Mouse (Mus musculus) midbrain, embryonic 16.5 days (tissue): Measurements from ENCODE around the gene Trir. TPM values are rescaled to one million over a fixed set of nuclear protein-coding genes. Genes with fewer than 3 reads are reported as not detected.

Experiments used
- ATAC-seq: fragments of 200-750 bp; cut with Nextera tagmentation; 2 replicates; pipeline ENCODE4 v1.8.0; 2017; ENCODE audit warnings: moderate TSS enrichment
- H3K27ac ChIP-seq: fragments of 300-500 bp; sonication (generic); 2 replicates; pipeline ENCODE4 v1.5.1; 2014; ENCODE audit warnings: mild to moderate bottlenecking, low read length, mixed read lengths
- H3K27me3 ChIP-seq: fragments of 300-500 bp; sonication (generic); 2 replicates; pipeline ENCODE4 v1.6.1; 2014; ENCODE audit warnings: low read depth, low read length, mixed read lengths; ENCODE audit not compliant: control insufficient read depth, insufficient read depth
- H3K36me3 ChIP-seq: fragments of 300-500 bp; sonication (generic); 2 replicates; pipeline ENCODE4 v1.6.1; 2014; ENCODE audit warnings: mild to moderate bottlenecking, low read length, moderate library complexity, mixed read lengths; ENCODE audit not compliant: control insufficient read depth, insufficient read depth
- H3K4me1 ChIP-seq: fragments of 300-500 bp; sonication (generic); 2 replicates; pipeline ENCODE4 v1.6.1; 2014; ENCODE audit warnings: mild to moderate bottlenecking, low read length, mixed read lengths; ENCODE audit not compliant: control insufficient read depth, insufficient read depth
- H3K4me2 ChIP-seq: fragments of 300-500 bp; sonication (generic); 2 replicates; pipeline ENCODE4 v1.6.1; 2014; ENCODE audit warnings: mild to moderate bottlenecking, low read length, mixed read lengths
- H3K4me3 ChIP-seq: fragments of 300-500 bp; sonication (generic); 2 replicates; pipeline ENCODE4 v1.5.1; 2014; ENCODE audit warnings: low read depth, mild to moderate bottlenecking, low read length, moderate library complexity, mixed read lengths
- H3K9ac ChIP-seq: fragments of 300-500 bp; sonication (generic); 2 replicates; pipeline ENCODE4 v1.6.1; 2014; ENCODE audit warnings: low read depth, low read length, mixed read lengths
- H3K9me3 ChIP-seq: fragments of 300-500 bp; sonication (generic); replicated peaks from 2 replicates; pipeline ENCODE4 v1.6.1; 2014; ENCODE audit warnings: mild to moderate bottlenecking, low read length, mixed read lengths; ENCODE audit not compliant: control insufficient read depth, poor library complexity, severe bottlenecking
- WGBS: fragments of 180-500 bp; shearing (Covaris S2); extraction: QIAGEN DNeasy Blood & Tissue Kit; methylation state at CpG from one replicate; pipeline ENCODE4 v1.1.7; 2014; 5-methylcytosine and 5-hydroxymethylcytosine counted together
- polyA plus RNA-seq: library from polyadenylated mRNA; unstranded; fragments of >200 nt; fragmentation: Nextera tagmentation; extraction: Ambion mirVana; gene quantifications from 2 replicates; pipeline ENCODE4 v1.2.1, GENCODE M21; 2015

The Trir gene
- polyA plus RNA-seq, 1 experiment from 2014 or later = 120 TPM

- Histone ChIP-seq H3K9me3 (no peaks in the 10 kb centered on the region), H3K4me3 (peak overlapping the region; percentile 55), H3K36me3 (peaks cover 3% of the 10 kb centered on the region), H3K9ac (peak overlapping the region; percentile 81), H3K4me1 (peaks cover 33% of the 10 kb centered on the region), H3K4me2 (peak overlapping the region; percentile 98), H3K27me3 (no peaks in the 10 kb centered on the region), H3K27ac (peak overlapping the region; percentile 97)
- WGBS = under 1% methylated on average over 57 of the region's 57 CpGs
- peak; percentile 12; the same call in 1 of the 2 replicates for ATAC-seq
These were observed 11.3 kb downstream of the Trir start for GRCm38 (mm10) chr8:85037681-85038531.

DNA sequence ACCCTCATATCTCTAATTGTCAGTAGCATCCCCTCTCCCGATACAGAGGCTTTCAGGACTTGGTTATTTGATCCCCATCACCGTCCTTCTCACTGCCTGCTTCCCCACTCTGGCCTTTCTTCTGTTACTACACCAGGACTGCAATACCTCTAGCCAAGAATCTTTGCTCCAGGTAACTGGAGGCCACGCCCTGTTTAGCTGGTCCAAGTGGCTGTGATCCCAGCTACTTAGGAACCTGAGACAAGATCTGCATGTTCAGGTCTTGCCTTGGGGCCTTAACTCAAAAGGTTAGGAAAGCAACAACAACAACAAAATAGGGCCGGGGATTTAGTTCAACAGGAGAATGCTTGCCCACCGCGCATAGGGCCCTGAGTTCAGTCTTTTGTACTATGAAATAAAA, 17.0 kb downstream of the Trir start:
- H3K4me2 ChIP-seq = no peak overlapping the region
- H3K4me3 ChIP-seq = no peak overlapping the region
- no peaks in the 10 kb centered on the region for H3K9me3 ChIP-seq
- 95% methylated on average over 6 of the region's 6 CpGs for WGBS
- H3K9ac ChIP-seq = no peak overlapping the region
- H3K27ac ChIP-seq = no peak overlapping the region
- H3K36me3 ChIP-seq = peaks cover 21% of the 10 kb centered on the region
- no peaks in the 10 kb centered on the region for H3K27me3 ChIP-seq
- ATAC-seq = no peak
- H3K4me1 ChIP-seq = peaks cover 7% of the 10 kb centered on the region

DNA sequence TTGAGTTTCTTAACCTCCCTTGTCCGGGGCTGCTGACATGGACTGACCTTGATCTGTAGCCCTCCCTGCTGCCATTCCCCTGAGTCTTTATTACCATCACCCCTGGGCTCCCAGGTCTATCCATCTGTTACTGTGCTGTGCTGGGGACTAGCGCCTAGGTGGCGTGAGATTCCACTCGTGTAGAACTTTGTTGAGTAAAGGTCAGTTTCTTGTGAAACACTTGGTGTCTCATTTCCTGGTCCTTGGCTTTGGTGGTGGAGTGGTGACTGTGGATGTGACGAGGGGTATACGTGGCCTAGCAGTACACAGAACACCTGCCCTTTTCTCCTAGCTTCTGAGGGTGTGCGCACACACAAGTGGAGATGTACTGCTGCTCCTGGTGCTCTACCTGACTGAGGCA, 30.7 kb downstream of the Trir start:
- H3K4me1 ChIP-seq = peaks cover 17% of the 10 kb centered on the region
- H3K27ac ChIP-seq = no peak overlapping the region
- no peaks in the 10 kb centered on the region for H3K27me3 ChIP-seq
- H3K9ac ChIP-seq = no peak overlapping the region
- ATAC-seq = no peak
- H3K9me3 ChIP-seq = no peaks in the 10 kb centered on the region
- WGBS = 83% methylated on average over 7 of the region's 7 CpGs
- H3K36me3 ChIP-seq = peaks cover 16% of the 10 kb centered on the region
- H3K4me3 ChIP-seq = no peak overlapping the region
- H3K4me2 ChIP-seq = no peak overlapping the region

- H3K4me2 ChIP-seq = peak within 1 kb of the TSS; percentile 63
- peak; percentile 95 for ATAC-seq
- WGBS = under 1% methylated on average over 52 of the region's 53 CpGs
These were observed 33.4 kb downstream of the Trir start, which contains the start of gene Fbxw9 for GRCm38 (mm10) chr8:85059879-85060616. Gene Fbxw9 (plus strand): TSS chr8:85060055.

GRCm38 (mm10) chr8:85062603-85063002, 36.0 kb downstream of the Trir start:
- no peaks in the 10 kb centered on the region for H3K9me3 ChIP-seq
- no peak overlapping the region for H3K9ac ChIP-seq
- no peaks in the 10 kb centered on the region for H3K27me3 ChIP-seq
- 94% methylated on average over 4 of the region's 4 CpGs for WGBS
- no peak for ATAC-seq
- H3K27ac ChIP-seq = no peak overlapping the region
- peaks cover 15% of the 10 kb centered on the region for H3K36me3 ChIP-seq
- no peak overlapping the region for H3K4me3 ChIP-seq
- H3K4me2 ChIP-seq = no peak overlapping the region
- H3K4me1 ChIP-seq = peaks cover 17% of the 10 kb centered on the region

More at GRCm38 (mm10) chr8:85059879-85060616, 33.4 kb downstream of the Trir start, which contains the start of gene Fbxw9:
- Histone ChIP-seq H3K27me3 (no peaks in the 10 kb centered on the region), H3K9ac (peak within 1 kb of the TSS; percentile 88), H3K4me3 (peak within 1 kb of the TSS; percentile 96), H3K36me3 (peaks cover 12% of the 10 kb centered on the region), H3K9me3 (no peaks in the 10 kb centered on the region), H3K27ac (peak within 1 kb of the TSS; percentile 84), H3K4me1 (peaks cover 17% of the 10 kb centered on the region)

DNA sequence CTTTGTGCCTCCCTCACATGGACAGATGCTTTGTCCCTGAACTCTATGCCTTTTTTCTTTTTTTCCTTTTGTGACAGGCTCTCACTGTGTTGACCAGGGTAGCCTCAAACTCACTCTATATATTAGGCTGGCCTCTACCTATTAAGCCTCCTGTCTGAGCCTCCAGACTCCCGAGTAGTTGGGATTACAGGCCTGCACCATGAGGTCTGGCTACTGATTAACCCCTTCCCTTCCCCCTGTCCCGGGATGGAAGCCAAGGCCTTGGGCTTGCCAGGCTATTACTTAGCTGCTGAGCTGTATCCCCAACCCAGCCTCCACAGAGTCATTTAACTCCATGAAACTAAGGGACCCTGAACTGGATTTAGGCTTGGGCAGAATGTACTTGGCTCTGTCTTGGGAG, 38.6 kb downstream of the Trir start:
- peaks cover 20% of the 10 kb centered on the region for H3K36me3 ChIP-seq

DNA sequence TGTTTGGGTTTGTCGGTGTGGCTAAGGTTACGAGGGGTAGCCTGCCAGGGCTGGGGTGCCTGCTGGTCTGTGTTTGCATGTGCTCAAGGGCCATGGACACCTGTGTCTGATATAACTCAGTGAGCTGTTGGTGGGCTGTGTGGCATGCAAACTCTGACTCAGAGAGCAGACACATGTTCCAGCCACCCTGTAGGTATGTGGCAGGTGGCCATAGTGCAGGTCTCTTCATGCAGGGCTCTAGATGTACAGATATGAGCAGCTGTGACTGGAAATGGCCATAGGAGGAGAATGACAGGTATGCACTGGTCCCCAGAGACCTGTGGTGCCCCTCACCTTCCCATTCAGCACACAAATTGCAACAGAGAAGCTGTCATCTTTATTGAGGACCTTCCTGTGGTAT, 40.5 kb downstream of the Trir start:
- Histone ChIP-seq H3K27me3 (no peaks in the 10 kb centered on the region), H3K4me1 (peaks cover 4% of the 10 kb centered on the region), H3K9ac (no peak overlapping the region), H3K4me3 (no peak overlapping the region), H3K27ac (no peak overlapping the region), H3K4me2 (no peak overlapping the region), H3K9me3 (no peaks in the 10 kb centered on the region), H3K36me3 (peaks cover 20% of the 10 kb centered on the region)
- 95% methylated on average over 2 of the region's 2 CpGs for WGBS
- ATAC-seq = no peak

More for the DNA sequence above, 38.6 kb downstream of the Trir start:
- no peak overlapping the region for H3K4me3 ChIP-seq
- no peak overlapping the region for H3K27ac ChIP-seq
- no peak overlapping the region for H3K9ac ChIP-seq
- peaks cover 17% of the 10 kb centered on the region for H3K4me1 ChIP-seq
- no peak overlapping the region for H3K4me2 ChIP-seq
- H3K9me3 ChIP-seq = no peaks in the 10 kb centered on the region
- WGBS = 37% methylated on average over 2 of the region's 2 CpGs
- ATAC-seq = no peak
- no peaks in the 10 kb centered on the region for H3K27me3 ChIP-seq

GRCm38 (mm10) chr8:85067982-85068381, 41.4 kb downstream of the Trir start, which contains the start of gene Gm5741:
Gene Gm5741 (minus strand): TSS chr8:85067982.
- H3K4me2 ChIP-seq = no peak within 1 kb of the TSS
- no peak for ATAC-seq
- H3K27me3 ChIP-seq = no peaks in the 10 kb centered on the region
- no peak within 1 kb of the TSS for H3K27ac ChIP-seq
- peaks cover 16% of the 10 kb centered on the region for H3K36me3 ChIP-seq
- H3K4me3 ChIP-seq = no peak within 1 kb of the TSS
- H3K4me1 ChIP-seq = peaks cover 8% of the 10 kb centered on the region
- no peaks in the 10 kb centered on the region for H3K9me3 ChIP-seq
- no peak within 1 kb of the TSS for H3K9ac ChIP-seq

DNA sequence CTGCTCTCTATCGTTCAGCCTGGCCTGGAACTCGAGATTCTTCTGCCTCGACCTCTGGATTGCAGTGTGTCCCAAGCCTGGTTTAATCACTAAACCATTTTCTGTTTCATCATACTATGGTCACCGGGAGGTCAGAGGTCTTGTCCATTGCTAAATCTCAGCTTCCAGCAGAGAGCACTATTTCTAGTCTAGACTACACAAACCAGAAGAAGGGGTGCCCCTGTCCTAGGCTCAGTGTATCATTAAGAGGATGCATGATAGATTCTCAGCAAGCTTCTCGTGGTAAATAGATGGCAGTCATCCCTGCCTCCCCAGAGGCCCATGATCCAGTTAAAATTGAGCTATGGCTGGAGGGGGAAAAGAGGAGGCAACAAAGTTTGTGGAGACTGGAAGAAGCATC, 44.4 kb downstream of the Trir start:
- peaks cover 18% of the 10 kb centered on the region for H3K36me3 ChIP-seq
- peak overlapping the region; percentile 86; the same call in 1 of the 2 replicates for H3K4me3 ChIP-seq
- H3K4me2 ChIP-seq = peak overlapping the region; percentile 64
- H3K4me1 ChIP-seq = peaks cover 10% of the 10 kb centered on the region
- no peak for ATAC-seq
- no peaks in the 10 kb centered on the region for H3K9me3 ChIP-seq
- peak overlapping the region; percentile 91 for H3K27ac ChIP-seq
- peak overlapping the region; percentile 85; the same call in 1 of the 2 replicates for H3K9ac ChIP-seq
- 86% methylated on average over 5 of the region's 5 CpGs for WGBS
- H3K27me3 ChIP-seq = no peaks in the 10 kb centered on the region
